Mouse (Mus musculus): ENCODE measurements at regions not wholly inside any gene's neighbourhood (a gene's known extent, or its start where the extent isn't known, plus 50 kb on each side); places are given as distances from the start of the nearest gene placed in this dataset.
A peak's percentile ranks its signal among the peaks of the same experiment; 100 is the strongest.

- DNase-seq (ENCODE audit: low spot score in 2 of 2) = no peak
These were observed 661.9 kb downstream of the Cenpc1 start for GRCm38 (mm10) chr5:85403519-85403918.

- no peak for DNase-seq (ENCODE audit: low spot score in 2 of 2)
These were observed 705.0 kb downstream of the Cenpc1 start for GRCm38 (mm10) chr5:85360427-85360826.

- DNase-seq (ENCODE audit: low spot score in 2 of 2) = peak; percentile 10 to 15
These were observed 718.6 kb downstream of the Cenpc1 start for GRCm38 (mm10) chr5:85346762-85347161.

GRCm38 (mm10) chr5:85346066-85346649, 719.2 kb downstream of the Cenpc1 start:
- DNase-seq (ENCODE audit: low spot score in 2 of 2) = no peak

GRCm38 (mm10) chr5:85341383-85341782, 724.0 kb downstream of the Cenpc1 start:
- DNase-seq (ENCODE audit: low spot score in 2 of 2) = no peak

- DNase-seq (ENCODE audit: low spot score in 2 of 2) = no peak
These were observed 727.5 kb downstream of the Cenpc1 start for GRCm38 (mm10) chr5:85337643-85338458.

- DNase-seq (ENCODE audit: low spot score in 2 of 2) = no peak
These were observed 728.4 kb downstream of the Cenpc1 start for GRCm38 (mm10) chr5:85336944-85337343.

All from frontal cortex, postnatal 14 days (tissue).